Mouse (Mus musculus) embryonic facial prominence, embryonic 15.5 days (tissue): ENCODE measurements around the gene Lin7b. TPM values are rescaled to one million over a fixed set of nuclear protein-coding genes. Genes with fewer than 3 reads are reported as not detected.

ENCODE experiments used
- ATAC-seq: fragments of 200-750 bp; cut with Nextera tagmentation; 2 replicates; pipeline ENCODE4 v1.8.0; 2017; ENCODE audit warnings: low read depth, moderate TSS enrichment; ENCODE audit not compliant: insufficient number of reproducible peaks, low FRiP score, low TSS enrichment
- H3K27ac ChIP-seq: fragments of 300-500 bp; sonication (generic); replicated peaks from 2 replicates; pipeline ENCODE4 v1.5.1; 2015; ENCODE audit warnings: mild to moderate bottlenecking, inconsistent platforms
- H3K27me3 ChIP-seq: fragments of 300-500 bp; sonication (generic); 2 replicates; pipeline ENCODE4 v1.6.1; 2015; ENCODE audit warnings: inconsistent platforms
- H3K36me3 ChIP-seq: fragments of 300-500 bp; sonication (generic); 2 replicates; pipeline ENCODE4 v1.6.1; 2015; ENCODE audit warnings: mild to moderate bottlenecking, inconsistent platforms
- H3K4me1 ChIP-seq: fragments of 300-500 bp; sonication (generic); 2 replicates; pipeline ENCODE4 v1.6.1; 2015; ENCODE audit warnings: inconsistent platforms
- H3K4me2 ChIP-seq: fragments of 300-500 bp; sonication (generic); replicated peaks from 2 replicates; pipeline ENCODE4 v1.6.1; 2015; ENCODE audit warnings: mild to moderate bottlenecking, inconsistent platforms
- H3K4me3 ChIP-seq: fragments of 300-500 bp; sonication (generic); replicated peaks from 2 replicates; pipeline ENCODE4 v1.5.1; 2015; ENCODE audit warnings: mild to moderate bottlenecking, inconsistent platforms
- H3K9ac ChIP-seq: fragments of 300-500 bp; sonication (generic); 2 replicates; pipeline ENCODE4 v1.6.1; 2015; ENCODE audit warnings: inconsistent platforms
- H3K9me3 ChIP-seq: fragments of 300-500 bp; sonication (generic); replicated peaks from 2 replicates; pipeline ENCODE4 v1.6.1; 2016; ENCODE audit warnings: inconsistent platforms
- WGBS: fragments of 180-500 bp; shearing (Covaris S2); methylation state at CpG from one replicate; pipeline ENCODE4 v1.1.7; 2015; 5-methylcytosine and 5-hydroxymethylcytosine counted together
- polyA plus RNA-seq: library from polyadenylated mRNA; unstranded; fragments of >200 nt; fragmentation: Nextera tagmentation; extraction: Ambion mirVana; gene quantifications from 2 replicates; pipeline ENCODE4 v1.2.1, GENCODE M21; 2015

Lin7b gene
- polyA plus RNA-seq, 1 experiment from 2014 or later, result 4.0 TPM

DNA sequence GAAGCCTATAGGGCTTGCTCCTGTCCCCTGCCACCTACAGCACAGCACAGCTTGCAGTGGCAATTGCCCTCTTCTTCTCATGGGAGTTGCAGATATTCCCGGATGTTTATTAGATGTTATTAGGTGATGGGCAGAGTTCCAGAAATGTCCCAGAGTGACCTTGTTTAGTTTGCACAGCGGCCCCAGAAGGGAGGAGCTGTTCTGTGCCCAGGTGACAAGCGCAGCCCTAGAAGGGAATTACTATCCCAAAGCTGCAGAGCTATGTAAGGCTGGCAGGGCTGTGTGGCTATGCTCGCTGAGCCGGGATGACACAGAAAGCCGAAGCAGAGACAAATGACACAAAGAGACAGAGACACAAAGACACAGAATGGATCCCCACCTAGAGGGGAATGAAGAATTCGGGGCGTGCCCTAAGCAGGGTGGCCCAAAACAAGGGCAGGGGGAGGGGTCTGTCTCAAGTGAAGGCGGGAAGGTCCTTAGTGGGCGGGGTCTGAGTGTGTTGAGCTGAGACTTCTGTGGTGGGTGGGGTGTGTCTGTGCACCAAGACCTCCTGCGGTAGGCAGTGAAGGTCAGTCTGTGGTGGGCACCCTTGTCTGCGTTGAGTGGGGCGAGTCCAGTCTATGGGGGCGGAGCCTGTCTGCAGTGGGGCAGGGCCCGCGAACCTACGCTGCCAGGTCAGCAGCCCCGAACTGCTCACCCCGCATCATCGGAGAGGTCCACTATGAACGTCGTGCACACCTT is 37.5 kb downstream of the Lin7b start:
- Histone ChIP-seq H3K9me3 (no peaks in the 10 kb centered on the region), H3K27me3 (no peaks in the 10 kb centered on the region), H3K36me3 (no peaks in the 10 kb centered on the region), H3K9ac (peak overlapping the region; percentile 73), H3K4me3 (peak overlapping the region; percentile 77), H3K4me2 (peak overlapping the region; percentile 91), H3K4me1 (peaks cover 38% of the 10 kb centered on the region), H3K27ac (peak overlapping the region; percentile 95)
- peak; percentile 69 for ATAC-seq
- WGBS, result 3% methylated on average over 22 of the region's 22 CpGs

DNA sequence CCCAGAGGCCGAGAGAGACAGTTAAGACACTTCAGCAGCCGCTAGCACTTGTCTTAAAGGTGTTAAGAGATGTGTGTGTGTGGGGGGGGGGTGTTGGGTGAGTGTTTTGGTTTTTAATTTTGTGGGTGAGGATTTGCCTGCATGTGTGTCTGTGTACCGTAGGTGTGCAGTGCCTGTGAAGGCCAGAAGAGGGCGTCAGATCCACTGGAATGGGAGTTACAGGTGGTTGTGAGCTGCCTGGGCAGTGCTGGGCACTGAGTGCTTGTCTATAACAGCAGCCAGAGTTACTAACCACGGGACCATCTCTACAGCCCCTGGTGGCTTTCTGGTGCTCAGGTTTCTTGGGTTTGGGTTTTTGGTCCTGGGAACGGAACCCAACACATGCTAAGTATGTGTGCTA is 38.9 kb downstream of the Lin7b start:
- no peak overlapping the region for H3K4me2 ChIP-seq
- peaks cover 7% of the 10 kb centered on the region for H3K36me3 ChIP-seq
- no peak for ATAC-seq
- no peak overlapping the region for H3K27ac ChIP-seq
- H3K9ac ChIP-seq, result no peak overlapping the region
- H3K4me3 ChIP-seq, result no peak overlapping the region
- 77% methylated on average over 6 of the region's 6 CpGs for WGBS
- peaks cover 31% of the 10 kb centered on the region for H3K4me1 ChIP-seq
- no peaks in the 10 kb centered on the region for H3K9me3 ChIP-seq
- no peaks in the 10 kb centered on the region for H3K27me3 ChIP-seq

DNA sequence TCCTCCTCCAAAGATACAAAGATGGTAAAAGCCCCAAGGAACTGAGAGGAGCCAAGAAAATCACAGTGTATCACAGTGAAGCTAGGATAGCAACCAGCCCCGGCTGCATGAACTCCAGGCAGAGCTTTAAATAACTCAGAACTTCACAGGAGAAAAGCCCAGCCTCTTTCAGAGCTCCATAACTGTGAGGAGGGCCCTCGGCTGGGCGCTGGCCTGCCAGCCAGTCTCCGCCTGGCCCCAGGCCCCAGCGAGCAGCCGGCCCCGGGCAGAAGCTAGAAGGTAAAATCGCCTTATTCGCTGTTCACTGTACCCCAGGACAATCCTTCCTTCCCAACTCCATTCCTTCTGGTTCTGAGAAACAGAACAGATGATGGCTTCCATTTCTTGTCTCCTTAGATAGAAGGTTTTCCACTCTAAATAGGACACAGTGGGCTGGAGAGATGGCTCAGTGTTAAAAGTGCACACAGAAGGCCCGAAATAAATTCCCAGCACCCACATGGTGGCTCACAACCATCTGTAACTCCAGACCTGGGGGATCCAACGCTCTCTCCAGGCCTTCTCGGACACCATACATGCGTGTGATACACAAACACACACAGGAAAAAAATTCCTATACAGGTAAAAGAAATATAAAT is 41.4 kb downstream of the Lin7b start:
- 69% methylated on average over 13 of the region's 13 CpGs for WGBS
- H3K9ac ChIP-seq, result no peak overlapping the region
- H3K9me3 ChIP-seq, result 0 out of 2 replicates have a peak, but pooled peaks cover 4% of the 10 kb centered on the region
- H3K4me3 ChIP-seq, result no peak overlapping the region
- H3K36me3 ChIP-seq, result peaks cover 24% of the 10 kb centered on the region
- H3K4me2 ChIP-seq, result no peak overlapping the region
- H3K27me3 ChIP-seq, result no peaks in the 10 kb centered on the region
- H3K4me1 ChIP-seq, result peaks cover 17% of the 10 kb centered on the region
- 0 out of 2 replicates have a peak overlapping the region, but pooled peaks have one; percentile 44 for H3K27ac ChIP-seq
- ATAC-seq, result no peak

DNA sequence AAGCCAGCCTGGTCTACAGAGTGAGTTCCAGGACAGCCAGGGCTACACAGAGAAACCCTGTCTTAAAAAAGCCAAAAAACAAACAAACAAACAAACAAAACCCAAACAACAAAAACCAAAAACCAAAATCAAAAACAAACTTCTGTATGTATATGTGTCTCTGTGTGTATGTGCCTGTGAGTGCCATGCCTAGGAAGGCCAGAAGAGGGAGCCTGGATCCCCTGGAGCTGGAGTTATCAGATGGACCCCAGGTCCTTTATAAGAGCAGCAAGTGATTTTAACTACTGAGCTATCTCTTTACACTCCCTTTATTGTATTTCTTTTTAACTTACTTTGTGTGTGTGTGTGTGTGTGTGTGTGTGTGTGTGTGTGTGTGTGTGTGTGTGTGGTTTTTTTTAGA is 44.6 kb downstream of the Lin7b start:
- Histone ChIP-seq H3K4me3 (no peak overlapping the region), H3K4me1 (no peaks in the 10 kb centered on the region), H3K4me2 (no peak overlapping the region), H3K27ac (no peak overlapping the region), H3K27me3 (no peaks in the 10 kb centered on the region), H3K36me3 (peaks cover 37% of the 10 kb centered on the region), H3K9ac (no peak overlapping the region), H3K9me3 (0 out of 2 replicates have a peak, but pooled peaks cover 4% of the 10 kb centered on the region)
- ATAC-seq, result no peak

DNA sequence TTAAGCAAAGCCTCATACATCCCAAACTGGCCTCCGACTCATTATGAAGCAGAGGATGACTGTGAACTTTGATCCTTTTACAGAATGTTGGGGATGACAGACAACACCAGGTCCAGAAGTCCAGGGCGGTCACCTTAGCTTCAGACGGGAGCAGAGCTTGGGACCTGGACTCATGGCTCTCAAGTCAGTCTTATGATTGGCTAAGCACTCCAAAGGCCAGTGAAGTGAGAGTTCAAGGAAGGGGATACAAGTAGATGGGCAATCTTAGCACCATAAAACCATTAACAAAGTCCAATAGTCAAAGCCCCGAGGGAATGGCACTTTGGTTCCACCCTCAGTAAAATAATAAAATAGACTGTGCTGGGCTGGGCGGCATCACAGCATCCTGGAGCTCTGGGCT is 47.3 kb downstream of the Lin7b start:
- no peak overlapping the region for H3K9ac ChIP-seq
- 0 out of 2 replicates have a peak, but pooled peaks cover 4% of the 10 kb centered on the region for H3K9me3 ChIP-seq
- H3K4me1 ChIP-seq, result no peaks in the 10 kb centered on the region
- ATAC-seq, result no peak
- H3K27me3 ChIP-seq, result no peaks in the 10 kb centered on the region
- H3K4me2 ChIP-seq, result no peak overlapping the region
- H3K36me3 ChIP-seq, result peaks cover 45% of the 10 kb centered on the region
- WGBS, result 86% methylated on average over 5 of the region's 5 CpGs
- no peak overlapping the region for H3K4me3 ChIP-seq
- H3K27ac ChIP-seq, result no peak overlapping the region

DNA sequence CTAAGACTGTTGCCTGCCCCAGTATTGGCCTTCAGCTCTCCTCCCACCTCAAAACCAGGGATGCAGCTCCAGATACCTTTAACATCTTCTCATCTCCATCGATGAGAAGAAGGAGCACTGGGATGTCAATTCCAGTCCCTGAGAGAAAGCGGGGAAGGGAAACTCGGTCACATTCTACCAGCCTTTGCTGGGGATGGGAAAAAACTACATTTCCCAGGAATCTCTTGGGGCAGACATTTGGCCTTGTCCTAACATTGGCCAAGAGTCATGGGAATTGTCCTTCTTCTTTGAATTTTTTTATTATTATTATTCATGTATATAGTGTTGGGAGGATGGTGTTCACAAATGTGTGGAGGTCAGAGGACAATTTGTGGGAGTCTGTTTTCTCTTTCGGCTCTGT is 48.1 kb downstream of the Lin7b start:
- no peak overlapping the region for H3K4me2 ChIP-seq
- ATAC-seq, result no peak
- 0 out of 2 replicates have a peak, but pooled peaks cover 4% of the 10 kb centered on the region for H3K9me3 ChIP-seq
- no peaks in the 10 kb centered on the region for H3K4me1 ChIP-seq
- H3K27me3 ChIP-seq, result no peaks in the 10 kb centered on the region
- peaks cover 52% of the 10 kb centered on the region for H3K36me3 ChIP-seq
- no peak overlapping the region for H3K9ac ChIP-seq
- H3K4me3 ChIP-seq, result no peak overlapping the region
- WGBS, result 91% methylated on average over 4 of the region's 4 CpGs
- H3K27ac ChIP-seq, result no peak overlapping the region

Other genes with a start within 250 kb of the Lin7b start
- 1,509 and 1,523 TPM in 2 replicates for gene Rps11, start 246.1 kb downstream of the Lin7b start, polyA plus RNA-seq
- 1,369 and 1,440 TPM in 2 replicates for gene Rpl13a, start 241.8 kb downstream of the Lin7b start, polyA plus RNA-seq
- gene Gm45713, start 234.4 kb downstream of the Lin7b start, polyA plus RNA-seq, result 0.12 and 0.37 TPM in 2 replicates
- gene Flt3l, start 234.2 kb downstream of the Lin7b start, polyA plus RNA-seq, result 2.6 and 3.4 TPM in 2 replicates
- 81.2 and 87.5 TPM in 2 replicates for gene Pih1d1, start 216.3 kb downstream of the Lin7b start, polyA plus RNA-seq
- gene Aldh16a1, start 216.0 kb downstream of the Lin7b start, polyA plus RNA-seq, result 43.7 and 47.1 TPM in 2 replicates
- gene Slc17a7, start 206.6 kb downstream of the Lin7b start, polyA plus RNA-seq, result 0.33 and 0.39 TPM in 2 replicates
- 5.5 and 13.4 TPM in 2 replicates for gene Gfy, start 191.0 kb downstream of the Lin7b start, polyA plus RNA-seq
- gene Pth2, start 189.6 kb downstream of the Lin7b start, polyA plus RNA-seq, result not detected in 2 replicates
- gene Ccdc155, start 165.7 kb downstream of the Lin7b start, polyA plus RNA-seq, result 1.00 and 1.1 TPM in 2 replicates
- 30.7 and 38.5 TPM in 2 replicates for gene Dkkl1, start 158.4 kb downstream of the Lin7b start, polyA plus RNA-seq
- 141 and 148 TPM in 2 replicates for gene Tead2, start 154.8 kb downstream of the Lin7b start, polyA plus RNA-seq
- gene Cd37, start 131.5 kb downstream of the Lin7b start, polyA plus RNA-seq, result 4.8 and 4.9 TPM in 2 replicates
- gene Slc6a16, start 129.5 kb downstream of the Lin7b start, polyA plus RNA-seq, result 0.13 and 0.27 TPM in 2 replicates
- not detected in 2 replicates for gene Slc6a21, start 93.1 kb downstream of the Lin7b start, polyA plus RNA-seq
- 21.9 and 23.9 TPM in 2 replicates for gene Trpm4, start 36.8 kb downstream of the Lin7b start, polyA plus RNA-seq
- 8.7 and 10.6 TPM in 2 replicates for gene Hrc, start 35.3 kb downstream of the Lin7b start, polyA plus RNA-seq
- gene Ppfia3, start 3.6 kb downstream of the Lin7b start, polyA plus RNA-seq, result 8.5 and 10.1 TPM in 2 replicates
- gene Snrnp70, start 25.2 kb upstream of the Lin7b start, polyA plus RNA-seq, result 212 and 214 TPM in 2 replicates
- gene Kcna7, start 35.1 kb upstream of the Lin7b start, polyA plus RNA-seq, result 0.22 and 0.36 TPM in 2 replicates
- gene Ntf5, start 43.1 kb upstream of the Lin7b start, polyA plus RNA-seq, result 3.7 and 4.9 TPM in 2 replicates
- 2.0 and 4.8 TPM in 2 replicates for gene Lhb, start 50.2 kb upstream of the Lin7b start, polyA plus RNA-seq
- gene Gys1, start 64.3 kb upstream of the Lin7b start, polyA plus RNA-seq, result 40.6 and 42.0 TPM in 2 replicates
- 146 and 159 TPM in 2 replicates for gene Ruvbl2, start 67.5 kb upstream of the Lin7b start, polyA plus RNA-seq
- 4,629 and 4,755 TPM in 2 replicates for gene Ftl1, start 89.3 kb upstream of the Lin7b start, polyA plus RNA-seq
- gene Bax, start 96.3 kb upstream of the Lin7b start, polyA plus RNA-seq, result 156 and 158 TPM in 2 replicates
- 1.1 and 1.8 TPM in 2 replicates for gene Tulp2, start 111.3 kb upstream of the Lin7b start, polyA plus RNA-seq
- gene Gm45808, start 116.2 kb upstream of the Lin7b start, polyA plus RNA-seq, result not detected in 2 replicates
- gene Dhdh, start 118.2 kb upstream of the Lin7b start, polyA plus RNA-seq, result 4.4 and 5.1 TPM in 2 replicates
- gene Nucb1, start 139.8 kb upstream of the Lin7b start, polyA plus RNA-seq, result 258 and 262 TPM in 2 replicates
- gene Ppp1r15a, start 155.7 kb upstream of the Lin7b start, polyA plus RNA-seq, result 27.5 and 29.6 TPM in 2 replicates
- 7.5 and 7.6 TPM in 2 replicates for gene Plekha4, start 155.7 kb upstream of the Lin7b start, polyA plus RNA-seq
- 2.1 and 3.3 TPM in 2 replicates for gene Hsd17b14, start 184.3 kb upstream of the Lin7b start, polyA plus RNA-seq
- gene Bcat2, start 199.6 kb upstream of the Lin7b start, polyA plus RNA-seq, result 63.0 and 65.1 TPM in 2 replicates
- 0.95 and 1.2 TPM in 2 replicates for gene Fgf21, start 244.9 kb upstream of the Lin7b start, polyA plus RNA-seq
- gene Fut1, start 246.7 kb upstream of the Lin7b start, polyA plus RNA-seq, result 4.8 and 5.3 TPM in 2 replicates